Mouse (Mus musculus): ENCODE data around the gene Zfp748.

DNA sequence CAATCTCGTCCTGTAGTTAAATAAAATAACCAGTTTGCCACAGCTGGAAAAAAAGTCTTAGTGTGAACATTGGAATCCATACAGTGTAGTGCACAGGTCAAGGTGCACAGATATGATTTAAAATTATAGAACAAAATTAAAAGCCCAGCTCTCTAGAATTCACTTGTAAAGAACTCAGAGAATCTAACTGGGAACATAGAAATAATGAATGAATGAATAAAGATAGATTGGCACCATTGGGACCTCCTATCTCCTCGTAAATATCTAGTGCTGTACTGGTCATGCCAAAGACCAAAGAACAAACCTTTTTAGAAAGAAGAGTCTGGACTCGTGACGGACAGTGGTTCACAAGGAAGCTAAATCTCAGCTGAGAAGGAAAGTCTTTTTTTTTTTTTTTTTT is at the start of gene Zfp748:
- TF ChIP-seq MAX (IDR thresholded peaks at IDR 0.05) (no peak), CTCF (IDR thresholded peaks at IDR 0.05; ENCODE audit: control insufficient read depth, insufficient read depth, insufficient read length) (no peak), FOSL1 (IDR thresholded peaks at IDR 0.05; ENCODE audit: insufficient read depth, low read length, poor library complexity, severe bottlenecking) (no peak), USF1 (IDR thresholded peaks at IDR 0.05; ENCODE audit: low read depth) (no peak), CEBPB (IDR thresholded peaks at IDR 0.05; ENCODE audit: low read depth) (no peak), MYOG (IDR thresholded peaks at IDR 0.05; ENCODE audit: control insufficient read depth, extremely low read depth, insufficient read length) (no peak), MYOD1 (IDR thresholded peaks at IDR 0.05; ENCODE audit: control insufficient read depth, insufficient read length, low read depth) (no peak)
